Comparison of ENCODE assay signal across 10 mouse cellular contexts in the genomic region with DNA sequence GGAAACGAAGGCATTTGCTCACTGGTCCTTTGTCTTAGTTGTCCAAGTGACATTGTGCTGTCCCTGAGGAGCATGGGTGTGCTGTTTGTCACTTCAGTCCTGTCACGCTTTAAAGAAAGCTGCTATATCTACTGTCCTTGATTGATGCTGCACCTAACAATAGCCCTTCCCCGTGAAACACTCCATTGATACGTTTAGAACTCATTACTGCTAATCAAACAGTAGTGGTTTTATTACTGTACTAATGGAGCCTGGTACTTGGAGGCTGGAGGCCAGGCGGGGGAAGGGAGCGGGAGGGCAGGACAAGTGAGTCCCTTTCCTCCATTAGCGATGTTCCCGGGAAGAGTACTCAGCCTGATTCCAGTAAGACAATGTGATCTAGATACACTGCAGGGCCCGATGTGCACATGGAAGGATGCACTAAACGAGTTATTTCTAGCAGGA.
DNase-seq lines count a peak whose midpoint lies in the region; ATAC-seq and TF ChIP-seq lines count a peak whose summit lies in the region.
"Had no signal": no experiment of that assay in that cellular context is flagged by ENCODE, and none has a peak within 500 bp of the region (broad histone marks: within the 10 kb centered on the region; RNA-seq: fewer than 3 reads in every experiment).

No protein-coding gene starts in this region.

- TF ChIP-seq CTCF in forebrain, postnatal 0 days (IDR thresholded peaks at IDR 0.05; ENCODE audit: low read depth), result no peak
- no peak for TF ChIP-seq CTCF in cerebellum, adult 2 months (IDR thresholded peaks at IDR 0.05; ENCODE audit: borderline replicate concordance, insufficient read depth, low read depth, low read length)

- no peak overlapping the region for H3K4me2 ChIP-seq in forebrain, postnatal 0 days (ENCODE audit: low read depth)
- no peak overlapping the region for H3K4me2 ChIP-seq in midbrain, embryonic 15.5 days
- H3K4me2 ChIP-seq: heart, embryonic 11.5 days had no signal

- DNase-seq in forebrain, embryonic 10.5 days (ENCODE audit: extremely low spot score, low spot score), result no peak
- no peak for DNase-seq in forebrain, postnatal 0 days
- DNase-seq in right cerebral cortex, postnatal 14 days, result peak; percentile 16
- no peak for DNase-seq in right cerebral cortex, postnatal 25 days
- DNase-seq in adrenal gland, postnatal 25 days, result no peak
- DNase-seq in cerebellum, adult 2 months, result no peak
- DNase-seq in spleen, adult 12 weeks (ENCODE audit: low spot score), result no peak

- H3K9me3 ChIP-seq in forebrain, embryonic 10.5 days, result no peaks in the 10 kb centered on the region
- H3K9me3 ChIP-seq in forebrain, postnatal 0 days (ENCODE audit: low read length), result no peaks in the 10 kb centered on the region
- no peaks in the 10 kb centered on the region for H3K9me3 ChIP-seq in midbrain, embryonic 15.5 days

- H3K9ac ChIP-seq in forebrain, postnatal 0 days, result no peak overlapping the region
- H3K9ac ChIP-seq in midbrain, embryonic 15.5 days, result no peak overlapping the region
- H3K9ac ChIP-seq: liver, embryonic 14.5 days had no signal

- TF ChIP-seq POLR2A in cerebellum, adult 2 months (IDR thresholded peaks at IDR 0.05; ENCODE audit: borderline replicate concordance, insufficient read depth, low read length), result no peak

- WGBS in forebrain, embryonic 10.5 days, result 44% methylated on average over 10 of the region's 10 CpGs
- WGBS in forebrain, postnatal 0 days, result 21% methylated on average over 10 of the region's 10 CpGs
- 35% methylated on average over 10 of the region's 10 CpGs for WGBS in midbrain, embryonic 15.5 days
- 64% methylated on average over 10 of the region's 10 CpGs for WGBS in cerebellum, adult 2 months

- no peaks in the 10 kb centered on the region for H3K27me3 ChIP-seq in forebrain, embryonic 10.5 days (ENCODE audit: poor library complexity, severe bottlenecking)
- H3K27me3 ChIP-seq in forebrain, postnatal 0 days (ENCODE audit: insufficient read depth, low read length), result no peaks in the 10 kb centered on the region
- H3K27me3 ChIP-seq in midbrain, embryonic 15.5 days (replicated peaks), result no peaks in the 10 kb centered on the region
- no peaks in the 10 kb centered on the region for H3K27me3 ChIP-seq in cerebellum, adult 2 months (ENCODE audit: control insufficient read depth, insufficient read depth, low read length)

- peak overlapping the region; percentile 76 for H3K27ac ChIP-seq in forebrain, embryonic 10.5 days
- H3K27ac ChIP-seq in forebrain, postnatal 0 days (ENCODE audit: low read depth, low read length), result no peak overlapping the region
- H3K27ac ChIP-seq in midbrain, embryonic 15.5 days, result peak overlapping the region; percentile 43; the same call in 1 of the 2 replicates
- no peak overlapping the region for H3K27ac ChIP-seq in cerebellum, adult 2 months (ENCODE audit: insufficient read depth, low read length)
- H3K27ac ChIP-seq: liver, embryonic 14.5 days had no signal

- H3K4me3 ChIP-seq in forebrain, embryonic 10.5 days, result no peak overlapping the region
- H3K4me3 ChIP-seq in forebrain, postnatal 0 days (ENCODE audit: low read depth, low read length), result no peak overlapping the region
- H3K4me3 ChIP-seq in midbrain, embryonic 15.5 days, result no peak overlapping the region
- H3K4me3 ChIP-seq in cerebellum, adult 2 months (replicated peaks; ENCODE audit: insufficient read depth, low read depth, low read length), result no peak overlapping the region

- H3K4me1 ChIP-seq in forebrain, embryonic 10.5 days, result peaks cover 34% of the 10 kb centered on the region
- H3K4me1 ChIP-seq in forebrain, postnatal 0 days (ENCODE audit: insufficient read depth), result no peaks in the 10 kb centered on the region
- H3K4me1 ChIP-seq in midbrain, embryonic 15.5 days, result peaks cover 18% of the 10 kb centered on the region
- peaks cover 5% of the 10 kb centered on the region for H3K4me1 ChIP-seq in cerebellum, adult 2 months (ENCODE audit: control insufficient read depth, insufficient read depth, low read length)

- ATAC-seq in forebrain, postnatal 0 days, result no peak
- peak; percentile 31; the same call in 1 of the 2 replicates for ATAC-seq in midbrain, embryonic 15.5 days (replicated peaks)

- no peaks in the 10 kb centered on the region; the same call in 1 of the 2 replicates for H3K36me3 ChIP-seq in forebrain, embryonic 10.5 days (replicated peaks)
- no peaks in the 10 kb centered on the region for H3K36me3 ChIP-seq in forebrain, postnatal 0 days (ENCODE audit: insufficient read depth)
- H3K36me3 ChIP-seq in midbrain, embryonic 15.5 days (replicated peaks), result no peaks in the 10 kb centered on the region

Comparison
In these comparisons a context has a peak if more than half of its experiments do, and no peak if none do; other contexts are left out.
1. H3K27ac ChIP-seq: peak in forebrain, embryonic 10.5 days (single experiment) and midbrain, embryonic 15.5 days (single experiment); none in forebrain, postnatal 0 days (single experiment) and cerebellum, adult 2 months (single experiment).